Comparison of ENCODE assay signal across 18 mouse cellular contexts in genomic region chr10:120252800-120253199, GRCm38 (mm10). TPM values are rescaled to one million over a fixed set of nuclear protein-coding genes. Genes with fewer than 3 reads are reported as not detected.
DNase-seq lines count a peak whose midpoint lies in the region; ATAC-seq and TF ChIP-seq lines count a peak whose summit lies in the region.
"Had no signal": no experiment of that assay in that cellular context is flagged by ENCODE, and none has a peak within 500 bp of the region (broad histone marks: within the 10 kb centered on the region; RNA-seq: fewer than 3 reads in every experiment).

No protein-coding gene starts in this region.

- no peak overlapping the region for H3K4me3 ChIP-seq in heart, embryonic 10.5 days
- no peak overlapping the region for H3K4me3 ChIP-seq in kidney, embryonic 16.5 days (ENCODE audit: low read length)
- no peak overlapping the region for H3K4me3 ChIP-seq in kidney, adult 2 months (ENCODE audit: insufficient read depth, low read depth, low read length)
- H3K4me3 ChIP-seq in limb, embryonic 10.5 days: 0 out of 2 replicates have a peak overlapping the region, but pooled peaks have one; percentile 12
- H3K4me3 ChIP-seq: embryonic facial prominence, embryonic 15.5 days; forebrain, embryonic 12.5 days had no signal

- DNase-seq in heart, embryonic 10.5 days (ENCODE audit: low spot score): no peak
- no peak for DNase-seq in heart, postnatal 4 days
- DNase-seq in kidney, adult 2 months: no peak
- peak; percentile 28 for DNase-seq in 416B (ENCODE audit: low read depth)
- no peak for DNase-seq in limb, embryonic 10.5 days (ENCODE audit: low spot score)
- no peak for DNase-seq in adrenal gland, postnatal 14 days
- DNase-seq in layer of hippocampus, adult 8-10 months (ENCODE audit: low spot score in 2 of 2): no peak
- DNase-seq: adrenal gland, postnatal 10 days; cerebellum, adult 9-11 months; kidney, postnatal 14 days; liver; lung, postnatal 14 days; thymus, postnatal 36 days had no signal

- H3K36me3 ChIP-seq in heart, embryonic 10.5 days: no peaks in the 10 kb centered on the region
- H3K36me3 ChIP-seq in kidney, embryonic 16.5 days (ENCODE audit: insufficient read depth, low read length): no peaks in the 10 kb centered on the region
- H3K36me3 ChIP-seq in kidney, adult 2 months (ENCODE audit: control insufficient read depth, insufficient read depth, low read length): no peaks in the 10 kb centered on the region
- no peaks in the 10 kb centered on the region for H3K36me3 ChIP-seq in limb, embryonic 10.5 days
- H3K36me3 ChIP-seq: embryonic facial prominence, embryonic 15.5 days; forebrain, embryonic 12.5 days had no signal

- 36% methylated on average over 8 of the region's 8 CpGs for WGBS in heart, embryonic 10.5 days
- 13% methylated on average over 8 of the region's 8 CpGs for WGBS in kidney, embryonic 16.5 days
- WGBS in kidney, adult 2 months: 25% methylated on average over 8 of the region's 8 CpGs
- WGBS in limb, embryonic 10.5 days: 16% methylated on average over 8 of the region's 8 CpGs

- no peaks in the 10 kb centered on the region for H3K9me3 ChIP-seq in heart, embryonic 10.5 days
- peaks cover 3% of the 10 kb centered on the region; the same call in 1 of the 2 replicates for H3K9me3 ChIP-seq in kidney, embryonic 16.5 days (ENCODE audit: low read length)
- no peaks in the 10 kb centered on the region for H3K9me3 ChIP-seq in limb, embryonic 10.5 days (replicated peaks)
- H3K9me3 ChIP-seq: embryonic facial prominence, embryonic 15.5 days; forebrain, embryonic 12.5 days had no signal

- TF ChIP-seq POLR2A in kidney, adult 2 months (IDR thresholded peaks at IDR 0.05; ENCODE audit: low read depth, low read length): no peak

- H3K4me1 ChIP-seq in heart, embryonic 10.5 days: peaks cover 9% of the 10 kb centered on the region; the same call in 1 of the 2 replicates
- H3K4me1 ChIP-seq in kidney, embryonic 16.5 days (ENCODE audit: insufficient read depth, low read length): peaks cover 13% of the 10 kb centered on the region
- no peaks in the 10 kb centered on the region for H3K4me1 ChIP-seq in kidney, adult 2 months (ENCODE audit: control insufficient read depth, insufficient read depth, low read length)
- H3K4me1 ChIP-seq in limb, embryonic 10.5 days: peaks cover 80% of the 10 kb centered on the region
- H3K4me1 ChIP-seq: forebrain, embryonic 12.5 days had no signal

- no peaks in the 10 kb centered on the region for H3K27me3 ChIP-seq in heart, embryonic 10.5 days (ENCODE audit: insufficient read depth, poor library complexity, severe bottlenecking)
- no peaks in the 10 kb centered on the region for H3K27me3 ChIP-seq in kidney, embryonic 16.5 days (ENCODE audit: insufficient read depth, low read length)
- no peaks in the 10 kb centered on the region; the same call in 1 of the 2 replicates for H3K27me3 ChIP-seq in kidney, adult 2 months (replicated peaks; ENCODE audit: control insufficient read depth, insufficient read depth, low read length)
- H3K27me3 ChIP-seq in limb, embryonic 10.5 days (ENCODE audit: low read depth, poor library complexity, severe bottlenecking): no peaks in the 10 kb centered on the region

- peak overlapping the region; percentile 4; the same call in 1 of the 2 replicates for H3K27ac ChIP-seq in heart, embryonic 10.5 days
- H3K27ac ChIP-seq in kidney, embryonic 16.5 days (ENCODE audit: low read length): peak overlapping the region; percentile 51; the same call in 1 of the 2 replicates
- H3K27ac ChIP-seq in kidney, adult 2 months (ENCODE audit: insufficient read depth, low read depth, low read length): no peak overlapping the region
- peak overlapping the region; percentile 86 for H3K27ac ChIP-seq in limb, embryonic 10.5 days
- H3K27ac ChIP-seq: embryonic facial prominence, embryonic 15.5 days; forebrain, embryonic 12.5 days; stomach, postnatal 0 days had no signal

- no peak overlapping the region for H3K9ac ChIP-seq in kidney, embryonic 16.5 days (replicated peaks; ENCODE audit: low read length)
- H3K9ac ChIP-seq: embryonic facial prominence, embryonic 15.5 days; forebrain, embryonic 12.5 days had no signal

- H3K4me2 ChIP-seq in kidney, embryonic 16.5 days (replicated peaks; ENCODE audit: low read depth, low read length): peak overlapping the region; percentile 36
- H3K4me2 ChIP-seq: embryonic facial prominence, embryonic 15.5 days; forebrain, embryonic 12.5 days had no signal

- ATAC-seq in kidney, embryonic 16.5 days (ENCODE audit: low FRiP score, low TSS enrichment): 0 out of 2 replicates have a peak, but pooled peaks have one; percentile 23
- ATAC-seq: midbrain, embryonic 16.5 days had no signal

- TF ChIP-seq CTCF in kidney, adult 2 months (conservative IDR thresholded peaks at IDR 0.05; ENCODE audit: insufficient read depth, insufficient read length, low read depth, low read length): no peak

RNA-seq across cellular contexts. Expression of gene Llph, which starts 25.9 kb away (rescaled TPM):
- polyA plus RNA-seq in heart, embryonic 10.5 days (2016; fragmentation: Nextera tagmentation; extraction: Ambion mirVana): 35.7 and 47.8 TPM in 2 replicates
- total RNA-seq in heart, postnatal 4 days (2021): 1 to 10 TPM; 9.1 to 9.8 TPM
- 45.1 and 54.1 TPM in 2 replicates for polyA plus RNA-seq in kidney, embryonic 16.5 days (2015; fragmentation: Nextera tagmentation; extraction: Ambion mirVana)
- 5.9 and 9.5 TPM in 2 replicates for polyA plus RNA-seq in kidney, adult 2 months (2012; rRNA removed)
- 61.6 and 70.2 TPM in 2 replicates for polyA plus RNA-seq in limb, embryonic 10.5 days (2016; fragmentation: Nextera tagmentation; extraction: Ambion mirVana)
- 30.3 and 37.1 TPM in 2 replicates for total RNA-seq in adrenal gland, postnatal 14 days (2021)
- total RNA-seq in layer of hippocampus, adult 8-10 months (2022): 10 to 100 TPM; 13.9 to 18.5 (median 15.9) TPM

RNA-seq across cellular contexts. Expression of gene Irak3, which starts 50.9 kb away (rescaled TPM):
- polyA plus RNA-seq in heart, embryonic 10.5 days (2016; fragmentation: Nextera tagmentation; extraction: Ambion mirVana): 0.22 and 0.24 TPM in 2 replicates
- 1 to 10 TPM; 2.0 to 2.4 TPM for total RNA-seq in heart, postnatal 4 days (2021)
- polyA plus RNA-seq in kidney, embryonic 16.5 days (2015; fragmentation: Nextera tagmentation; extraction: Ambion mirVana): 0.95 and 1.3 TPM in 2 replicates
- 1.5 and 2.1 TPM in 2 replicates for polyA plus RNA-seq in kidney, adult 2 months (2012; rRNA removed)
- polyA plus RNA-seq in limb, embryonic 10.5 days (2016; fragmentation: Nextera tagmentation; extraction: Ambion mirVana): 0.55 and 0.78 TPM in 2 replicates
- total RNA-seq in adrenal gland, postnatal 14 days (2021): 3.3 and 6.5 TPM in 2 replicates
- 1 to 10 TPM; 1.6 to 2.5 (median 1.8) TPM for total RNA-seq in layer of hippocampus, adult 8-10 months (2022)

RNA-seq across cellular contexts. Expression of gene Tmbim4, which starts 51.4 kb away (rescaled TPM):
- 106 and 119 TPM in 2 replicates for polyA plus RNA-seq in heart, embryonic 10.5 days (2016; fragmentation: Nextera tagmentation; extraction: Ambion mirVana)
- 10 to 100 TPM; 80.8 to 82.8 TPM for total RNA-seq in heart, postnatal 4 days (2021)
- 208 and 218 TPM in 2 replicates for polyA plus RNA-seq in kidney, embryonic 16.5 days (2015; fragmentation: Nextera tagmentation; extraction: Ambion mirVana)
- polyA plus RNA-seq in kidney, adult 2 months (2012; rRNA removed): 1,062 and 1,273 TPM in 2 replicates
- 74.3 and 77.6 TPM in 2 replicates for polyA plus RNA-seq in limb, embryonic 10.5 days (2016; fragmentation: Nextera tagmentation; extraction: Ambion mirVana)
- total RNA-seq in adrenal gland, postnatal 14 days (2021): 114 and 117 TPM in 2 replicates
- 10 to 100 TPM; 58.6 to 66.2 (median 62.9) TPM for total RNA-seq in layer of hippocampus, adult 8-10 months (2022)
